Mouse (Mus musculus): ENCODE results near the gene Hist1h2aa.

GRCm38 (mm10) chr13:23938699-23939098 is 4.4 kb downstream of the Hist1h2aa start:
- TF ChIP-seq CTCF (conservative IDR thresholded peaks at IDR 0.05 in 1 of 2, IDR thresholded peaks at IDR 0.05 in 1 of 2; ENCODE audit: low read depth in 2 of 2, low read length in 2 of 2) (no peak), CHD2 (IDR thresholded peaks at IDR 0.05; ENCODE audit: low read length) (no peak), USF2 (conservative IDR thresholded peaks at IDR 0.05; ENCODE audit: low read depth, low read length) (no peak), USF1 (IDR thresholded peaks at IDR 0.05; ENCODE audit: low read depth, low read length) (no peak), TBP (conservative IDR thresholded peaks at IDR 0.05; ENCODE audit: low read depth, low read length) (no peak), ZNF384 (IDR thresholded peaks at IDR 0.05; ENCODE audit: low read depth, low read length) (no peak), RCOR1 (conservative IDR thresholded peaks at IDR 0.05; ENCODE audit: low read depth, low read length) (no peak), POLR2A (IDR thresholded peaks at IDR 0.05; ENCODE audit: low read depth, low read length) (no peak), NELFE (IDR thresholded peaks at IDR 0.05; ENCODE audit: low read depth, low read length) (no peak), ZC3H11A (IDR thresholded peaks at IDR 0.05; ENCODE audit: low read depth, low read length) (no peak), MYC (IDR thresholded peaks at IDR 0.05; ENCODE audit: low read depth, low read length) (no peak), TCF12 (IDR thresholded peaks at IDR 0.05; ENCODE audit: low read depth, low read length) (no peak)

All from CH12.LX (cell line).